Mouse (Mus musculus): ENCODE measurements around the gene Rtkn. TPM values are rescaled to one million over a fixed set of nuclear protein-coding genes. Genes with fewer than 3 reads are reported as not detected.
A peak's percentile ranks its signal among the peaks of the same experiment; 100 is the strongest.

Gene Rtkn
- polyA plus RNA-seq, 1 experiment from 2014 or later: 16.3 TPM

DNA sequence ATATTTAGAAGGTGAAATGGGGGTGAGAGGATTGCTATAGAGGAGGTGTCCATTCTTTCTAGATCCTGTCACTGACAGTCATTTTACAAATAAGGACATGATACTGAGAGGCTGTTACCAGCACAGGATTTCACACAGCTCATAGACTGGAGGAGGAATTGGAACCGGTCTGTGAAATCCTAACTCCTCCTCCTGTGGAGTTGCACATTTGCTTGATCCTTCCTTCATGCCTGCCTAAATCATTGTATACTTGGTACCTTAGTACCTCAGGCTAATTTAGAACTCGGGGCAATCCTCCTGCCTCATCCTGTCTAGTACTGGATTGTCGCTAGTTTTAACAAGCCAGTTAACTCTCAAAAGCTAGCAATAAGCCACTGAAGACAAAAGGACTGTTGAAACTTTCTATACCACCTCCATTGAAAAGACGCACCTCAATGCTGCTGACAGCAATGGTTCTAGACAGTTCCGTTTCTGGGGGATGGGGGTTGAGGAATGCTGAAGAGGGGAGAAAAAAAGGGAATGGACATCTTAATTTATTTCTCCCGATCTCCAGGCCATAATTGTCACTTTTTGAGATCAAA lies 29.9 kb downstream of the Rtkn start:
- in situ Hi-C loops (cut with MboI; ENCODE audit: low pct_unique_long_range_greater_than_20kb): loop anchor here (5.0 kb wide), 2 partner anchors 47 to 102 kb away; no protein-coding TSS in a partner anchor
- DNase-seq (ENCODE audit: low read depth, low spot score) (no peak), ATAC-seq (no peak)
- POLR2A ChIA-PET: no interaction called here
- CTCF ChIA-PET: interaction anchor here (0.6 to 2.1 kb wide), 17 partner anchors 8 to 169 kb away, joined by 3 to 8 read pairs (median 3); no protein-coding TSS in a partner anchor
- no peaks in the 10 kb centered on the region for H3K27me3 ChIP-seq
- TF ChIP-seq CTCF (IDR thresholded peaks at IDR 0.05): no peak

DNA sequence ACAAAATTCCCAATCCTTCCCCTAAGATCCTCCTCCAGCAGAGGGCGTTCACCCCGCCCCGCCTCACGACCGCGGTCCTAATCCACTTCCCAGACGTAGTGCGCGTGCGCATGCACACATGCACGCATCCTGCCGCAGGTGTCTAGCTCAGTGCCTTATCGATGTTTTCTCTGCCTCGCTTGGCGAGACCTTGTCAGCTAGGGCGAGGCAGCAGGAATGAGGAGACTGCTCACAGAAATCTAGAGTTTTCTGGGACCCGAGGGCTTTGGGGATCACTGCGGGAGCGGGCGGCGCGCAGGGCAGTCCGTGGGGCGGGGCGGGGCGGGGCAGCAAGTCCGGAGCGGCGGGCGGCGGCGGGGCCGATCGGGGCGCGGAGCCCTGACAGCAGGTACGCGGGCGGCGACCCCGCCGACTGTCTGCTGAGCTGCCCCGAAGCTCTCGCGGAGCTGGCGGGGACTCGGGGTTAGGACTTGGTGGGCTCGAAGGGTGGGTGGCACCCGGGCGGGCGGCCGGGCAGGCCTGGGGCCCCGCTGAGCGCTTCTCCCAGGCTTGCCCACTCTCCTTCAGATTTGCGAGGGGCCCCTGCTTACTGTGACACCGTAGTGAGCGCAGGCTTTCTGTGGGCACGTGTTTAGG lies 30.5 kb downstream of the Rtkn start, which contains the start of gene Dctn1:
TSS of gene Dctn1 (plus strand) at position 314 of the 636 bp plus-strand sequence.
- DNase-seq (ENCODE audit: low read depth, low spot score) (peak; percentile 65), ATAC-seq (peak; percentile 58)
- TF ChIP-seq CTCF (IDR thresholded peaks at IDR 0.05): no peak
- POLR2A ChIA-PET: no interaction called here
- in situ Hi-C loops (cut with MboI; ENCODE audit: low pct_unique_long_range_greater_than_20kb): loop anchor here (5.0 kb wide), 2 partner anchors 47 to 102 kb away; no protein-coding TSS in a partner anchor
- H3K27me3 ChIP-seq: no peaks in the 10 kb centered on the region
- CTCF ChIA-PET: interaction anchor here (0.6 to 2.1 kb wide), 15 partner anchors 8 to 169 kb away, joined by 3 to 8 read pairs (median 3); no protein-coding TSS in a partner anchor

DNA sequence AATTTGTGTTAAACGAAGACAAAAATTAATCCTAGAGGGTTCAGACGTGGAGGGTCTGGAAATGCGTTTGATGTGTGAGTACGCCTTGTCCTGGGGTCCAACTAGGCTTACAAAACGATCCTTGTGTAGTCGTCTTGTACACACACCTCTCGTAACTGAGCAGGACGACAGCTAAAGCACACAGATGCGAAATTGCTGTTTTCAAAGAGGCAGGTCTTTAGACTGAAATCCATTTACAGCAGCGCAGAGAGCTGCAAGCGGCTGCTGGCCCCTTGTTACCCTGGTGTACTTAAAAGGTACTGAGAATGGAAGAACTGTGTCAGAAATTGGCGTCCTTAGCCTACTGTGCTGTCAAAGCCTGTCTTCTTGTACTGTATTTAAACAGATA lies 31.0 kb downstream of the Rtkn start:
- in situ Hi-C loops (cut with MboI; ENCODE audit: low pct_unique_long_range_greater_than_20kb): loop anchor here (5.0 kb wide), 2 partner anchors 46 to 101 kb away; no protein-coding TSS in a partner anchor
- DNase-seq (ENCODE audit: low read depth, low spot score) (no peak), ATAC-seq (peak; percentile 18)
- no peak for TF ChIP-seq CTCF (IDR thresholded peaks at IDR 0.05)
- H3K27me3 ChIP-seq: no peaks in the 10 kb centered on the region
- ChIA-PET POLR2A (interaction anchor here (1.8 kb wide), 1 partner anchor 13 kb away, joined by 7 read pairs; no protein-coding TSS in a partner anchor), CTCF (interaction anchor here (0.6 to 2.1 kb wide), 14 partner anchors 7 to 170 kb away, joined by 3 to 8 read pairs (median 3); no protein-coding TSS in a partner anchor)

DNA sequence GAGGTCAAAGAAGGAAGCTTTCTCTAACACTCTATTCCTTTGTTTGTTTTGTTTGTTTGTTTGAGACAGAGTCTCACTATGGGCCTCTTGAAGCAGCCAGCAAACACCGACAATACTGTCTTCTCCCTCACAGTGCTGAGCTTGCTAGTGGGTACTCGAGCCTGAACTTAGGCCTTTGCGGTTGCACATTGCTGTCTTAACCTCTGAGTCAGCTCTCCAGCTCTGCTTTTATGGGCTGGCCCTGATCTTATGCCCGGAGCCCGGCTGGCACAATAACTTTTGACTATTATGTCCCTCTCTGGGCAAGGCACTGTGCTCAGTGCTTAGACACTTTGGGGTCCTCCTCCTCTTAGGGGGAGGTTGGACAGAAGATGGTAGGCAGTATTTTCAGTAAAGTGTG lies 34.6 kb downstream of the Rtkn start:
- no peaks in the 10 kb centered on the region for H3K27me3 ChIP-seq
- CTCF ChIA-PET: interaction anchor here (1.0 to 1.7 kb wide), 5 partner anchors 18 to 173 kb away, joined by 3 read pairs; no protein-coding TSS in a partner anchor
- no peak for DNase-seq (ENCODE audit: low read depth, low spot score)
- no peak for TF ChIP-seq CTCF (IDR thresholded peaks at IDR 0.05)
- POLR2A ChIA-PET: no interaction called here
- in situ Hi-C loops (cut with MboI; ENCODE audit: low pct_unique_long_range_greater_than_20kb): loop anchor here (5.0 kb wide), 2 partner anchors 42 to 97 kb away; no protein-coding TSS in a partner anchor
- ATAC-seq: peak; percentile 72

DNA sequence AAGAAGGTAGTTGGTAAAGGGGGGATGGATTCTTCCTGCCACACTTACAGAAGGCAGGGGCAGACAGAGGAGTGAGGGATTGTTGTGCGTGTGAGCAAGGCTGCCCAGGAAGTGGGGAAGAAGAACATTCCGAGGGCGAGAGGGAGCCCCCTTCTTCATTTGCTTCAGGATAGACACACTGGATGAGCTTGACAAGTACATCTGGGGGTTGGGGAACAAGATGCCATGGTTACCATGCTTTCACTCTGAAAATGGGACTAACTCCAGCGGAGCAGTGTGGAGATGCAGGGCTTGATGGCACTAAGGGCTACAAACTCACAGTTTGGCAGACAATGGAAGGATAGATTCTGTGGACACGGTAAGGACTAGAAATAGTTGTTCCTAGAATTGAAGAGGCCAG lies 35.8 kb downstream of the Rtkn start:
- CTCF ChIA-PET: interaction anchor here (1.7 kb wide), 1 partner anchor 174 kb away, joined by 3 read pairs; no protein-coding TSS in a partner anchor
- H3K27me3 ChIP-seq: no peaks in the 10 kb centered on the region
- ATAC-seq (no peak), DNase-seq (ENCODE audit: low read depth, low spot score) (no peak)
- POLR2A ChIA-PET: no interaction called here
- TF ChIP-seq CTCF (IDR thresholded peaks at IDR 0.05): no peak
- in situ Hi-C loops (cut with MboI; ENCODE audit: low pct_unique_long_range_greater_than_20kb): no loop called here

DNA sequence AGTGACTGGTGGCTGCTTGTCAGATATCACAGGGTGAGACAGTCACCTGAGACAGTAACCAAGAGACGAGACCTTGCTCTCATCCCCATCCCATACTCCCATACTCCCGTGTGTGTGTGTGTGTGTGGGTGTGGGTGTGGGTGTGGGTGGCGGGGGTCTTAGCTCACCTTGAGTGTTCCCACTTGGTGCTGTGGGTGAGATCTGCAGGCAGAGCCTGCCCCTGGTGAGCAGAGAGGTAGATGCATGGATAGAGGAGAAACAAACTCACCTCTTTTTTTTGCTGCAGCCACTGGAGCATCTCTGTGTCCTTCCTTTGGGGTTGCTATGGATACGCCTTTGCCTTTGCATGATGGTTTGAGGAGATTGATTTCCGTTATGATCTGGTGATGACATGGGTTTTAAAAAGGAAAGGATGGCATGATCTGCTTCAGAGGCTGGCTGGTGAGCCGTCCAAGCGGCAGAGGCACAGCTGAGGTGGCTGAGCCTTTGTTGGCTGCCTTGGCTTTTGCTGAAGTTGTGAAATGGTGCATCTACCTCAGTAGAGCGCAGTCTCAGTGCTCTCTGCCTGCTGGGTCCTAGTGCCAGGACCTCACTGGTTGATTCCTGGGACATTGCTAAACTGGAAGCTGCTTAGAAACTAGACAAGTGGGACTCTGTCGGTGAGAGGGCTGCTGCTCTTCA lies 37.1 kb downstream of the Rtkn start:
- ChIA-PET POLR2A (no interaction called here), CTCF (interaction anchor here (0.8 kb wide), 1 partner anchor 176 kb away, joined by 3 read pairs; no protein-coding TSS in a partner anchor)
- TF ChIP-seq CTCF (IDR thresholded peaks at IDR 0.05): no peak
- H3K27me3 ChIP-seq: no peaks in the 10 kb centered on the region
- DNase-seq (ENCODE audit: low read depth, low spot score): no peak
- no peak for ATAC-seq
- in situ Hi-C loops (cut with MboI; ENCODE audit: low pct_unique_long_range_greater_than_20kb): no loop called here

DNA sequence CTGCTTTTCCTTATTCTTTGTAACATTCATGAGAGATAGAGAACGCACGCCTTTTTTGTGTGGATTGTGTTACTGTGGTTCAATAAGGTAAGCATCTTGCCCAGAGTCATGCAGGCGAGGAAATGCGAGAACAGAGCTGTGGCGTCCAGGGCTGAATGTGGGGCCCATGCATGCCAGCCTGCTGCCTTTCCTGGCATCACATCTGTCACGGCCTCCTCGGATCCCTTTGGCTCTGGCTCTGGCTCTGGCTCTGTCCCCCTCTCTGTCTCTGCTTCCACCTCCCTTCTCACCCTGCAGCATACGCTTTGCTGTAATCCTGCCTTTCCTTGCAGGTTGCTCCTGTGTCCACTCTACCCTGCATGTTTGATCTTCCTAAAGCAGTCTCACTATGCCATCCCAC lies 40.7 kb downstream of the Rtkn start:
- DNase-seq (ENCODE audit: low read depth, low spot score) (no peak), ATAC-seq (no peak)
- no peak for TF ChIP-seq CTCF (IDR thresholded peaks at IDR 0.05)
- ChIA-PET POLR2A (interaction anchor here (0.5 kb wide), 1 partner anchor 139 kb away, joined by 4 read pairs; no protein-coding TSS in a partner anchor), CTCF (interaction anchor here (0.7 to 2.2 kb wide), 2 partner anchors 9 to 11 kb away, joined by 3 to 6 read pairs; partner anchors contain the start of gene Dctn1)
- H3K27me3 ChIP-seq: no peaks in the 10 kb centered on the region
- in situ Hi-C loops (cut with MboI; ENCODE audit: low pct_unique_long_range_greater_than_20kb): no loop called here

DNA sequence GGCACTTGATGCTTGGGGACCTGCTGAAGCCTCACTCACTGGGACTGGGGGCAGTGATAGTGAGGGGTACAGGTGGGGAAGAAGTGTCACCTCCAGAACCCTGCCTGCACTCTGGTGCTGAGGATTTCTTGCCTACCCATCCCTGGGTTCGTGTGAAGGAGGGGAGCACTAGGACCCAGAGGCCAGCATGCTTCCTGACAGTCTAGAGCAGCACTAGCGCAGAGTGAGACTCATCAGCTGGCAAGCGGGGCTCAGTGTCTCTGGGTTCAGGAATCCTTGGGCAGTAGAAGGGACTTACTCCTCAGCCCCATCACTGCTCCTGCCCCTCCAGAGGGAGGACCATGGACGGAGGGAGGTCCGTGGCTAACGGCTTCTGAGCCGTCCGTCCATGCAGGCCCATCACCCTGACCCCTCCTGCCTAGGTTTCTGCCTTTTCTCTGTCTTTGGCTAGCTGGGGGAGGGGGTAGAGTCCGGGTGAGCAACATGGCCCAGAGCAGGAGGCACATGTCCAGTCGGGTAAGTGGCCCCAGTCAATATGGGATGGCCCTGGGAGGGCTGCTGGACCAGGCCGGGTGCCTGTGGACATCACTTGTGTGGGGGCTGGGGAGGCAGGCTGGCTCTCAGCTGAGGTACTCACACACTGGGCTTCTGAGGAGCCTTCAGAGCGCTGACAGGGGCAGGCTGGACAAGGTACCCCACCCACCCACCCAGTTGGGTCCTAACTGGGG lies 44.3 kb downstream of the Rtkn start:
- ATAC-seq (no peak), DNase-seq (ENCODE audit: low read depth, low spot score) (no peak)
- in situ Hi-C loops (cut with MboI; ENCODE audit: low pct_unique_long_range_greater_than_20kb): no loop called here
- ChIA-PET CTCF (interaction anchor here (1.1 kb wide), 2 partner anchors 13 kb away, joined by 3 read pairs; no protein-coding TSS in a partner anchor), POLR2A (interaction anchor here (1.9 kb wide), 1 partner anchor 12 kb away, joined by 7 read pairs; no protein-coding TSS in a partner anchor)
- H3K27me3 ChIP-seq: no peaks in the 10 kb centered on the region
- TF ChIP-seq CTCF (IDR thresholded peaks at IDR 0.05): no peak

DNA sequence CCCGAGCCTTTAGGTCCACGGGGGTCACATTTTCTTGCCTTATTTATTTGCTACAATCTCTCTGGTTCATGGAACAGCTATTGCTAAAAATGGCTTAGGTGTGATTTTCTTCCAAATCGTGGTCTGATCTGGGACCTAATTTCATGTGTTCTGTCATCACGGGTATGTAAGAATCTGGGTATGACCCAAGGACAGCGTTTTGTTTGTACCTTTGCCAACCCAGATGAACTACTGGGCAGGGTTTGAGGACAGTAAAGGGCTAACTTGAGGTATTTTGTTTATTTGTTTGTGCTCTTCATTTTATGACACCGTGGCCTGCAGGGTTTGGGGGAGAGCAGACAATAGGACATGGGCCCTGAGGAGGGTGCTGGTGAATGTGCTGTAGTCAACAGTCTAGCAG lies 45.3 kb downstream of the Rtkn start:
- H3K27me3 ChIP-seq: no peaks in the 10 kb centered on the region
- DNase-seq (ENCODE audit: low read depth, low spot score) (no peak), ATAC-seq (no peak)
- POLR2A ChIA-PET: interaction anchor here (0.9 to 1.1 kb wide), 2 partner anchors 11 to 44 kb away, joined by 3 read pairs; no protein-coding TSS in a partner anchor
- in situ Hi-C loops (cut with MboI; ENCODE audit: low pct_unique_long_range_greater_than_20kb): no loop called here
- CTCF ChIA-PET: interaction anchor here (1.1 kb wide), 1 partner anchor 15 kb away, joined by 3 read pairs; no protein-coding TSS in a partner anchor
- no peak for TF ChIP-seq CTCF (IDR thresholded peaks at IDR 0.05)
